11 mouse cellular contexts compared by ENCODE assay signal in genomic region chr14:48422436-48422835, GRCm38 (mm10). TPM values are rescaled to one million over a fixed set of nuclear protein-coding genes. Genes with fewer than 3 reads are reported as not detected.
DNase-seq lines count a peak whose midpoint lies in the region; ATAC-seq lines count a peak whose summit lies in the region.
"Had no signal": no experiment of that assay in that cellular context is flagged by ENCODE, and none has a peak within 500 bp of the region (broad histone marks: within the 10 kb centered on the region; RNA-seq: fewer than 3 reads in every experiment).

No protein-coding gene starts in this region.

- peaks cover 4 to 5% of the 10 kb centered on the region in 2 experiments; a peak in 3 of 4 replicates for H3K4me1 ChIP-seq in heart, embryonic 14.5 days (ENCODE audit: control insufficient read depth in 2 of 2, insufficient read depth in 2 of 2, low read length in 2 of 2)
- H3K4me1 ChIP-seq in midbrain, embryonic 11.5 days (ENCODE audit: control insufficient read depth, insufficient read depth, low read length), result peaks cover 8% of the 10 kb centered on the region; the same call in 1 of the 2 replicates
- 0 out of 2 replicates have a peak, but pooled peaks cover 10% of the 10 kb centered on the region for H3K4me1 ChIP-seq in midbrain, embryonic 14.5 days (ENCODE audit: control insufficient read depth, insufficient read depth, low read length)
- no peaks in the 10 kb centered on the region for H3K4me1 ChIP-seq in intestine, embryonic 14.5 days (replicated peaks; ENCODE audit: control insufficient read depth, insufficient read depth, low read length)
- 0 out of 2 replicates have a peak, but pooled peaks cover 3% of the 10 kb centered on the region for H3K4me1 ChIP-seq in neural tube, embryonic 14.5 days (ENCODE audit: control insufficient read depth, insufficient read depth, low read length)

- H3K27me3 ChIP-seq in heart, embryonic 14.5 days (ENCODE audit: control insufficient read depth, insufficient read depth, low read length), result 0 out of 2 replicates have a peak, but pooled peaks cover 2% of the 10 kb centered on the region
- no peaks in the 10 kb centered on the region for H3K27me3 ChIP-seq in midbrain, embryonic 11.5 days (ENCODE audit: control insufficient read depth, insufficient read depth, low read length)
- 0 out of 2 replicates have a peak, but pooled peaks cover 3% of the 10 kb centered on the region for H3K27me3 ChIP-seq in midbrain, embryonic 14.5 days (ENCODE audit: control insufficient read depth, insufficient read depth, low read length)
- no peaks in the 10 kb centered on the region for H3K27me3 ChIP-seq in intestine, embryonic 14.5 days (replicated peaks; ENCODE audit: control insufficient read depth, insufficient read depth, low read length)
- H3K27me3 ChIP-seq in neural tube, embryonic 14.5 days (ENCODE audit: control insufficient read depth, insufficient read depth, low read length), result no peaks in the 10 kb centered on the region

- no peaks in the 10 kb centered on the region for H3K36me3 ChIP-seq in heart, embryonic 14.5 days (ENCODE audit: control insufficient read depth, insufficient read depth, low read length)
- no peaks in the 10 kb centered on the region for H3K36me3 ChIP-seq in midbrain, embryonic 11.5 days (ENCODE audit: control insufficient read depth, insufficient read depth, low read length)
- H3K36me3 ChIP-seq in midbrain, embryonic 14.5 days (ENCODE audit: control insufficient read depth, insufficient read depth, low read length), result no peaks in the 10 kb centered on the region
- no peaks in the 10 kb centered on the region for H3K36me3 ChIP-seq in intestine, embryonic 14.5 days (ENCODE audit: control insufficient read depth, insufficient read depth, low read length)
- no peaks in the 10 kb centered on the region for H3K36me3 ChIP-seq in neural tube, embryonic 14.5 days (ENCODE audit: control insufficient read depth, insufficient read depth, low read length)

- H3K9me3 ChIP-seq in heart, embryonic 14.5 days (ENCODE audit: control insufficient read depth, low read length), result no peaks in the 10 kb centered on the region
- H3K9me3 ChIP-seq in midbrain, embryonic 11.5 days (ENCODE audit: control insufficient read depth, low read length), result no peaks in the 10 kb centered on the region
- no peaks in the 10 kb centered on the region for H3K9me3 ChIP-seq in midbrain, embryonic 14.5 days (ENCODE audit: control insufficient read depth, low read length)
- H3K9me3 ChIP-seq in intestine, embryonic 14.5 days (ENCODE audit: control insufficient read depth, low read length), result no peaks in the 10 kb centered on the region
- H3K9me3 ChIP-seq in neural tube, embryonic 14.5 days (ENCODE audit: control insufficient read depth, low read length), result no peaks in the 10 kb centered on the region

- peak; percentile 17; the same call in 1 of the 2 replicates for ATAC-seq in heart, embryonic 14.5 days (ENCODE audit: insufficient number of reproducible peaks, insufficient read depth, low FRiP score, low read depth)
- ATAC-seq in midbrain, embryonic 11.5 days (ENCODE audit: low FRiP score), result no peak
- no peak for ATAC-seq in midbrain, embryonic 14.5 days (ENCODE audit: low FRiP score, low TSS enrichment)
- no peak for ATAC-seq in intestine, embryonic 14.5 days (replicated peaks; ENCODE audit: low FRiP score, low TSS enrichment, low read depth)
- peak; percentile 18; the same call in 1 of the 2 replicates for ATAC-seq in neural tube, embryonic 14.5 days (ENCODE audit: low read depth)
- no peak for ATAC-seq in erythroid progenitor cell, adult 5-6 weeks (replicated peaks; ENCODE audit: low FRiP score, poor library complexity, severe bottlenecking)

- WGBS in heart, embryonic 14.5 days, result 21% methylated on average over 4 of the region's 4 CpGs
- WGBS in midbrain, embryonic 11.5 days, result 33% methylated on average over 4 of the region's 4 CpGs
- 35% methylated on average over 4 of the region's 4 CpGs for WGBS in midbrain, embryonic 14.5 days
- WGBS in intestine, embryonic 14.5 days, result 46% methylated on average over 4 of the region's 4 CpGs
- WGBS in neural tube, embryonic 14.5 days, result 40% methylated on average over 4 of the region's 4 CpGs

- no peak overlapping the region for H3K9ac ChIP-seq in heart, embryonic 14.5 days (ENCODE audit: low read length)
- no peak overlapping the region for H3K9ac ChIP-seq in midbrain, embryonic 11.5 days (ENCODE audit: low read length)
- no peak overlapping the region for H3K9ac ChIP-seq in midbrain, embryonic 14.5 days (replicated peaks; ENCODE audit: low read length)
- H3K9ac ChIP-seq in intestine, embryonic 14.5 days (ENCODE audit: low read length), result no peak overlapping the region
- H3K9ac ChIP-seq in neural tube, embryonic 14.5 days (replicated peaks; ENCODE audit: low read depth, low read length), result no peak overlapping the region

- intact Hi-C loops in heart, postnatal 25 days (cut with DNase I), result no loop called here
- intact Hi-C loops in left cerebral cortex, postnatal 10 days (cut with DNase I), result no loop called here

- peak overlapping the region; percentile 54 for H3K4me2 ChIP-seq in heart, embryonic 14.5 days (ENCODE audit: low read length)
- peak overlapping the region; percentile 15; the same call in 1 of the 2 replicates for H3K4me2 ChIP-seq in midbrain, embryonic 11.5 days
- no peak overlapping the region for H3K4me2 ChIP-seq in midbrain, embryonic 14.5 days (ENCODE audit: low read length)
- peak overlapping the region; percentile 40; the same call in 1 of the 2 replicates for H3K4me2 ChIP-seq in intestine, embryonic 14.5 days (ENCODE audit: low read length)
- no peak overlapping the region for H3K4me2 ChIP-seq in neural tube, embryonic 14.5 days (ENCODE audit: low read depth, low read length)

- H3K4me3 ChIP-seq in heart, embryonic 14.5 days (ENCODE audit: control insufficient read depth in 1 of 2, insufficient read depth in 1 of 2, low read depth in 1 of 2, low read length in 2 of 2), result peak overlapping the region in 1 of 2 experiments; percentile 5; a peak in 1 of 4 replicates
- H3K4me3 ChIP-seq in midbrain, embryonic 11.5 days (ENCODE audit: low read depth, low read length), result no peak overlapping the region
- H3K4me3 ChIP-seq in midbrain, embryonic 14.5 days (replicated peaks; ENCODE audit: low read depth, low read length), result no peak overlapping the region
- no peak overlapping the region for H3K4me3 ChIP-seq in intestine, embryonic 14.5 days (ENCODE audit: low read depth, low read length)
- H3K4me3 ChIP-seq in neural tube, embryonic 14.5 days (ENCODE audit: low read depth, low read length), result no peak overlapping the region
- H3K4me3 ChIP-seq: heart, adult 2 months had no signal

- no peak for DNase-seq in heart, postnatal 25 days (ENCODE audit: low spot score)
- peak; percentile 85 for DNase-seq in midbrain, embryonic 11.5 days (ENCODE audit: low spot score, missing footprints)
- no peak for DNase-seq in midbrain, embryonic 14.5 days
- DNase-seq in intestine, embryonic 14.5 days (ENCODE audit: low spot score), result no peak
- no peak for DNase-seq in left cerebral cortex, postnatal 10 days (ENCODE audit: extremely low spot score in 1 of 2, low spot score in 2 of 2)
- DNase-seq: cerebellum, adult 8-10 months; left cerebral cortex, postnatal 4 days had no signal

- no peak overlapping the region for H3K27ac ChIP-seq in heart, embryonic 14.5 days (replicated peaks in 1 of 2; ENCODE audit: control insufficient read depth in 1 of 2, insufficient read depth in 1 of 2, low read depth in 2 of 2, low read length in 2 of 2)
- no peak overlapping the region for H3K27ac ChIP-seq in midbrain, embryonic 11.5 days (ENCODE audit: low read depth, low read length)
- H3K27ac ChIP-seq in midbrain, embryonic 14.5 days (replicated peaks; ENCODE audit: low read depth, low read length), result no peak overlapping the region
- H3K27ac ChIP-seq in intestine, embryonic 14.5 days (ENCODE audit: low read depth), result no peak overlapping the region
- H3K27ac ChIP-seq in neural tube, embryonic 14.5 days (ENCODE audit: low read depth, low read length), result no peak overlapping the region
- H3K27ac ChIP-seq: heart, adult 2 months had no signal

RNA-seq across cellular contexts. Expression of gene Tmem260, which starts 23.5 kb away (rescaled TPM):
- 13.6 and 14.6 TPM in 2 replicates for polyA plus RNA-seq in heart, embryonic 14.5 days (2014; fragmentation: Nextera tagmentation; extraction: Ambion mirVana)
- 10 to 100 TPM in 1 of 2 experiments, 1 to 10 TPM in 1; 8.4 to 10.3 TPM for total RNA-seq in heart, postnatal 25 days (2021)
- 25.2 and 27.9 TPM in 2 replicates for polyA plus RNA-seq in midbrain, embryonic 11.5 days (2014; fragmentation: Nextera tagmentation; extraction: Ambion mirVana)
- polyA plus RNA-seq in midbrain, embryonic 14.5 days (2014; fragmentation: Nextera tagmentation; extraction: Ambion mirVana), result 18.7 and 27.3 TPM in 2 replicates
- polyA plus RNA-seq in intestine, embryonic 14.5 days (2014; fragmentation: Nextera tagmentation; extraction: Ambion mirVana), result 21.6 and 23.1 TPM in 2 replicates
- polyA plus RNA-seq in neural tube, embryonic 14.5 days (2014; fragmentation: Nextera tagmentation; extraction: Ambion mirVana), result 19.9 and 23.3 TPM in 2 replicates
- 10 to 100 TPM; 18.6 to 18.7 TPM for total RNA-seq in left cerebral cortex, postnatal 10 days (2021)
- 16.2 and 18.9 TPM in 2 replicates for total RNA-seq in erythroid progenitor cell, adult 5-6 weeks (2015; ENCODE audit: low replicate concordance)
- total RNA-seq in erythroid progenitor cell, adult 5-6 weeks (2017; ENCODE audit: low replicate concordance), result 22.3 and 23.5 TPM in 2 replicates

Comparison
In these comparisons a context has a peak if more than half of its experiments do, and no peak if none do; other contexts are left out.
1. H3K4me2 ChIP-seq: peak in heart, embryonic 14.5 days (single experiment), midbrain, embryonic 11.5 days (single experiment) and intestine, embryonic 14.5 days (single experiment); none in midbrain, embryonic 14.5 days (single experiment) and neural tube, embryonic 14.5 days (single experiment).
2. ATAC-seq: peak in heart, embryonic 14.5 days (single experiment) and neural tube, embryonic 14.5 days (single experiment); none in midbrain, embryonic 11.5 days (single experiment), midbrain, embryonic 14.5 days (single experiment), intestine, embryonic 14.5 days (single experiment) and erythroid progenitor cell, adult 5-6 weeks (single experiment).